Mouse (Mus musculus): ENCODE measurements around the gene Smim7. TPM values are rescaled to one million over a fixed set of nuclear protein-coding genes. Genes with fewer than 3 reads are reported as not detected.

Gene Smim7
- polyA plus RNA-seq, 1 experiment from 2014 or later, result 77.9 TPM

- Histone ChIP-seq H3K4me2 (no peak overlapping the region), H3K4me1 (replicated peaks; ENCODE audit: control insufficient read depth, insufficient read depth, low read length) (peaks cover under 1% of the 10 kb centered on the region), H3K9ac (ENCODE audit: low read depth, low read length) (no peak overlapping the region), H3K4me3 (ENCODE audit: low read depth, low read length) (no peak overlapping the region), H3K27ac (ENCODE audit: low read depth, low read length) (no peak overlapping the region), H3K27me3 (replicated peaks; ENCODE audit: control insufficient read depth, insufficient read depth, low read length) (no peaks in the 10 kb centered on the region), H3K9me3 (ENCODE audit: control insufficient read depth, low read length) (no peaks in the 10 kb centered on the region), H3K36me3 (ENCODE audit: control insufficient read depth, insufficient read depth, low read length) (no peaks in the 10 kb centered on the region)
- ATAC-seq (replicated peaks; ENCODE audit: low FRiP score), result no peak
- no peak for DNase-seq (ENCODE audit: low spot score)
- WGBS, result 79% methylated on average over 1 of the region's 1 CpGs
These were observed 7.1 kb upstream of the Smim7 start for GRCm38 (mm10) chr8:72577941-72578340.

GRCm38 (mm10) chr8:72577266-72577665 lies 6.4 kb upstream of the Smim7 start:
- DNase-seq (ENCODE audit: low spot score) (no peak), ATAC-seq (replicated peaks; ENCODE audit: low FRiP score) (no peak)
- Histone ChIP-seq H3K4me2 (no peak overlapping the region), H3K27me3 (replicated peaks; ENCODE audit: control insufficient read depth, insufficient read depth, low read length) (no peaks in the 10 kb centered on the region), H3K27ac (ENCODE audit: low read depth, low read length) (no peak overlapping the region), H3K9ac (ENCODE audit: low read depth, low read length) (no peak overlapping the region), H3K36me3 (ENCODE audit: control insufficient read depth, insufficient read depth, low read length) (no peaks in the 10 kb centered on the region), H3K4me3 (ENCODE audit: low read depth, low read length) (no peak overlapping the region), H3K4me1 (replicated peaks; ENCODE audit: control insufficient read depth, insufficient read depth, low read length) (peaks cover 7% of the 10 kb centered on the region), H3K9me3 (ENCODE audit: control insufficient read depth, low read length) (no peaks in the 10 kb centered on the region)
- 68% methylated on average over 3 of the region's 3 CpGs for WGBS

- H3K4me2 ChIP-seq, result no peak overlapping the region
- no peaks in the 10 kb centered on the region for H3K36me3 ChIP-seq (ENCODE audit: control insufficient read depth, insufficient read depth, low read length)
- peaks cover 13% of the 10 kb centered on the region for H3K4me1 ChIP-seq (replicated peaks; ENCODE audit: control insufficient read depth, insufficient read depth, low read length)
- no peak for ATAC-seq (replicated peaks; ENCODE audit: low FRiP score)
- 92% methylated on average over 6 of the region's 6 CpGs for WGBS
- H3K9ac ChIP-seq (ENCODE audit: low read depth, low read length), result no peak overlapping the region
- H3K4me3 ChIP-seq (ENCODE audit: low read depth, low read length), result no peak overlapping the region
- no peak overlapping the region for H3K27ac ChIP-seq (ENCODE audit: low read depth, low read length)
- H3K27me3 ChIP-seq (replicated peaks; ENCODE audit: control insufficient read depth, insufficient read depth, low read length), result no peaks in the 10 kb centered on the region
- DNase-seq (ENCODE audit: low spot score), result no peak
- H3K9me3 ChIP-seq (ENCODE audit: control insufficient read depth, low read length), result no peaks in the 10 kb centered on the region
These were observed 5.0 kb upstream of the Smim7 start for GRCm38 (mm10) chr8:72575915-72576314.

- H3K27ac ChIP-seq (ENCODE audit: low read depth, low read length), result no peak overlapping the region
- no peak overlapping the region for H3K4me2 ChIP-seq
- peaks cover 18% of the 10 kb centered on the region for H3K4me1 ChIP-seq (replicated peaks; ENCODE audit: control insufficient read depth, insufficient read depth, low read length)
- no peak overlapping the region for H3K9ac ChIP-seq (ENCODE audit: low read depth, low read length)
- H3K9me3 ChIP-seq (ENCODE audit: control insufficient read depth, low read length), result no peaks in the 10 kb centered on the region
- DNase-seq (ENCODE audit: low spot score) (no peak), ATAC-seq (replicated peaks; ENCODE audit: low FRiP score) (no peak)
- no peaks in the 10 kb centered on the region for H3K27me3 ChIP-seq (replicated peaks; ENCODE audit: control insufficient read depth, insufficient read depth, low read length)
- 82% methylated on average over 6 of the region's 6 CpGs for WGBS
- peaks cover 11% of the 10 kb centered on the region for H3K36me3 ChIP-seq (ENCODE audit: control insufficient read depth, insufficient read depth, low read length)
- H3K4me3 ChIP-seq (ENCODE audit: low read depth, low read length), result no peak overlapping the region
These were observed 2.6 kb upstream of the Smim7 start for GRCm38 (mm10) chr8:72573450-72573849.

GRCm38 (mm10) chr8:72572507-72572906 lies 1.6 kb upstream of the Smim7 start:
- Histone ChIP-seq H3K4me1 (replicated peaks; ENCODE audit: control insufficient read depth, insufficient read depth, low read length) (peaks cover 18% of the 10 kb centered on the region), H3K27ac (ENCODE audit: low read depth, low read length) (no peak overlapping the region), H3K9me3 (ENCODE audit: control insufficient read depth, low read length) (no peaks in the 10 kb centered on the region), H3K27me3 (replicated peaks; ENCODE audit: control insufficient read depth, insufficient read depth, low read length) (no peaks in the 10 kb centered on the region), H3K4me2 (peak overlapping the region; percentile 100), H3K4me3 (ENCODE audit: low read depth, low read length) (peak overlapping the region; percentile 74), H3K9ac (ENCODE audit: low read depth, low read length) (peak overlapping the region; percentile 69), H3K36me3 (ENCODE audit: control insufficient read depth, insufficient read depth, low read length) (peaks cover 16% of the 10 kb centered on the region)
- DNase-seq (ENCODE audit: low spot score) (no peak), ATAC-seq (replicated peaks; ENCODE audit: low FRiP score) (no peak)
- WGBS, result 17% methylated on average over 10 of the region's 10 CpGs

- peaks cover 16% of the 10 kb centered on the region for H3K36me3 ChIP-seq (ENCODE audit: control insufficient read depth, insufficient read depth, low read length)
- DNase-seq (ENCODE audit: low spot score) (peak; percentile 75), ATAC-seq (replicated peaks; ENCODE audit: low FRiP score) (0 out of 2 replicates have a peak, but pooled peaks have one; percentile 16)
- H3K4me2 ChIP-seq, result peak within 1 kb of the TSS; percentile 100
- peak within 1 kb of the TSS; percentile 69 for H3K9ac ChIP-seq (ENCODE audit: low read depth, low read length)
- H3K9me3 ChIP-seq (ENCODE audit: control insufficient read depth, low read length), result no peaks in the 10 kb centered on the region
- H3K27me3 ChIP-seq (replicated peaks; ENCODE audit: control insufficient read depth, insufficient read depth, low read length), result no peaks in the 10 kb centered on the region
- peaks cover 18% of the 10 kb centered on the region for H3K4me1 ChIP-seq (replicated peaks; ENCODE audit: control insufficient read depth, insufficient read depth, low read length)
- H3K4me3 ChIP-seq (ENCODE audit: low read depth, low read length), result peak within 1 kb of the TSS; percentile 74
- under 1% methylated on average over 44 of the region's 45 CpGs for WGBS
- peak within 1 kb of the TSS; percentile 86 for H3K27ac ChIP-seq (ENCODE audit: low read depth, low read length)
These were observed 954 bp upstream of the Smim7 start, which contains the start of gene Tmem38a for GRCm38 (mm10) chr8:72571611-72572473. Gene Tmem38a, plus strand, starts transcription at chr8:72572055.

- Histone ChIP-seq H3K9me3 (ENCODE audit: control insufficient read depth, low read length) (no peaks in the 10 kb centered on the region), H3K4me1 (replicated peaks; ENCODE audit: control insufficient read depth, insufficient read depth, low read length) (peaks cover 6% of the 10 kb centered on the region), H3K9ac (ENCODE audit: low read depth, low read length) (no peak overlapping the region), H3K4me3 (ENCODE audit: low read depth, low read length) (no peak overlapping the region), H3K36me3 (ENCODE audit: control insufficient read depth, insufficient read depth, low read length) (peaks cover 38% of the 10 kb centered on the region), H3K27ac (ENCODE audit: low read depth, low read length) (no peak overlapping the region), H3K27me3 (replicated peaks; ENCODE audit: control insufficient read depth, insufficient read depth, low read length) (no peaks in the 10 kb centered on the region), H3K4me2 (no peak overlapping the region)
- ATAC-seq (replicated peaks; ENCODE audit: low FRiP score) (no peak), DNase-seq (ENCODE audit: low spot score) (no peak)
- 92% methylated on average over 2 of the region's 2 CpGs for WGBS
These were observed 4.9 kb downstream of the Smim7 start for GRCm38 (mm10) chr8:72565970-72566369.

- ATAC-seq (replicated peaks; ENCODE audit: low FRiP score) (no peak), DNase-seq (ENCODE audit: low spot score) (no peak)
- no peaks in the 10 kb centered on the region for H3K4me1 ChIP-seq (replicated peaks; ENCODE audit: control insufficient read depth, insufficient read depth, low read length)
- no peaks in the 10 kb centered on the region for H3K9me3 ChIP-seq (ENCODE audit: control insufficient read depth, low read length)
- H3K4me3 ChIP-seq (ENCODE audit: low read depth, low read length), result no peak overlapping the region
- no peak overlapping the region for H3K27ac ChIP-seq (ENCODE audit: low read depth, low read length)
- H3K27me3 ChIP-seq (replicated peaks; ENCODE audit: control insufficient read depth, insufficient read depth, low read length), result no peaks in the 10 kb centered on the region
- WGBS, result 78% methylated on average over 1 of the region's 1 CpGs
- no peak overlapping the region for H3K9ac ChIP-seq (ENCODE audit: low read depth, low read length)
- peaks cover 24% of the 10 kb centered on the region for H3K36me3 ChIP-seq (ENCODE audit: control insufficient read depth, insufficient read depth, low read length)
- no peak overlapping the region for H3K4me2 ChIP-seq
These were observed 9.7 kb downstream of the Smim7 start for GRCm38 (mm10) chr8:72561111-72561689.

Measured in liver, embryonic 11.5 days (tissue).